25 mouse cellular contexts compared by ENCODE assay signal in genomic region chr12:7970301-7970700, GRCm38 (mm10). TPM values are rescaled to one million over a fixed set of nuclear protein-coding genes. Genes with fewer than 3 reads are reported as not detected.
"Had no signal": no experiment of that assay in that cellular context is flagged by ENCODE, and none has a peak within 500 bp of the region (broad histone marks: within the 10 kb centered on the region; RNA-seq: fewer than 3 reads in every experiment).

No protein-coding gene starts in this region.

- H3K27me3 ChIP-seq: heart, embryonic 12.5 days; hindbrain, embryonic 13.5 days; hindbrain, embryonic 15.5 days; kidney, embryonic 15.5 days; limb, embryonic 13.5 days; limb, embryonic 15.5 days; liver, embryonic 12.5 days had no signal

- DNase-seq: forebrain, postnatal 0 days; gastrocnemius, postnatal 14 days; gastrocnemius, postnatal 36 days; heart, adult 18-20 months; heart, postnatal 10 days; kidney, adult 11 months; kidney, adult 9 months; kidney, postnatal 14 days; layer of hippocampus, adult 9-11 months; layer of hippocampus, postnatal 36 days; left cerebral cortex, postnatal 4 days had no signal

- H3K27ac ChIP-seq: heart, embryonic 10.5 days; hindbrain, embryonic 13.5 days; hindbrain, embryonic 15.5 days; hindbrain, postnatal 0 days; kidney, embryonic 15.5 days; kidney, postnatal 0 days; limb, embryonic 13.5 days; limb, embryonic 15.5 days; liver, embryonic 12.5 days had no signal

- H3K36me3 ChIP-seq: heart, embryonic 10.5 days; heart, embryonic 12.5 days; hindbrain, embryonic 13.5 days; hindbrain, embryonic 15.5 days; kidney, embryonic 15.5 days; limb, embryonic 13.5 days; limb, embryonic 15.5 days; liver, embryonic 12.5 days had no signal

- H3K4me1 ChIP-seq: heart, embryonic 10.5 days; limb, embryonic 13.5 days; limb, embryonic 15.5 days had no signal

- H3K4me3 ChIP-seq: heart, embryonic 10.5 days; heart, embryonic 12.5 days; hindbrain, embryonic 13.5 days; hindbrain, embryonic 15.5 days; kidney, embryonic 15.5 days; limb, embryonic 13.5 days; limb, embryonic 15.5 days; liver, embryonic 12.5 days had no signal

RNA-seq across cellular contexts. Expression of gene Apob, which starts 7.1 kb away (rescaled TPM):
- total RNA-seq: heart, adult 18-20 months; heart, postnatal 25 days; layer of hippocampus, adult 18-20 months; layer of hippocampus, adult 8-10 months; layer of hippocampus, postnatal 36 days; left cerebral cortex, adult 18-20 months had no signal
- polyA plus RNA-seq: forebrain, postnatal 0 days; hindbrain, postnatal 0 days had no signal
